Mouse (Mus musculus) urinary bladder, adult 2 months (tissue): ENCODE measurements around the gene Pla2g12b. TPM values are rescaled to one million over a fixed set of nuclear protein-coding genes. Genes with fewer than 3 reads are reported as not detected.

Source experiments
- DNase-seq: peaks from one replicate; pipeline ENCODE4 v3.0.0; 2022; ENCODE audit warnings: low spot score
- polyA plus RNA-seq: library from polyadenylated mRNA; depleted of rRNA; stranded (reverse); fragments of >200 nt; gene quantifications from 2 replicates; pipeline ENCODE4 v1.2.3, GENCODE M21; 2012

The Pla2g12b gene
- polyA plus RNA-seq, 1 experiment: 0.11 TPM

- DNase-seq: no peak
Observed at GRCm38 (mm10) chr10:59413711-59414110, 10.3 kb downstream of the Pla2g12b start.

GRCm38 (mm10) chr10:59416623-59417022 is 13.2 kb downstream of the Pla2g12b start:
- DNase-seq: no peak

- no peak for DNase-seq
Observed at GRCm38 (mm10) chr10:59419516-59419915, 16.1 kb downstream of the Pla2g12b start.

GRCm38 (mm10) chr10:59424453-59424852 is 21.0 kb downstream of the Pla2g12b start:
- DNase-seq: no peak

- no peak for DNase-seq
Observed at GRCm38 (mm10) chr10:59425369-59425768, 21.9 kb downstream of the Pla2g12b start.

GRCm38 (mm10) chr10:59426371-59426770 is 22.9 kb downstream of the Pla2g12b start:
- no peak for DNase-seq

GRCm38 (mm10) chr10:59429448-59430135 is 26.1 kb downstream of the Pla2g12b start:
- DNase-seq: no peak

- no peak for DNase-seq
Observed at GRCm38 (mm10) chr10:59430701-59431218, 27.3 kb downstream of the Pla2g12b start.

GRCm38 (mm10) chr10:59435746-59436145 is 32.3 kb downstream of the Pla2g12b start:
- no peak for DNase-seq

- DNase-seq: no peak
Observed at GRCm38 (mm10) chr10:59438651-59439050, 35.2 kb downstream of the Pla2g12b start.

- no peak for DNase-seq
Observed at GRCm38 (mm10) chr10:59439508-59439931, 36.1 kb downstream of the Pla2g12b start.

- DNase-seq: no peak
Observed at GRCm38 (mm10) chr10:59440177-59440576, 36.7 kb downstream of the Pla2g12b start.

- no peak for DNase-seq
Observed at GRCm38 (mm10) chr10:59441735-59442134, 38.3 kb downstream of the Pla2g12b start, which contains the start of gene Oit3. Gene Oit3 (minus strand): TSS chr10:59441778.

- DNase-seq: no peak
Observed at GRCm38 (mm10) chr10:59443212-59443611, 39.8 kb downstream of the Pla2g12b start.

GRCm38 (mm10) chr10:59444106-59444505 is 40.6 kb downstream of the Pla2g12b start:
- DNase-seq: no peak

- DNase-seq: no peak
Observed at GRCm38 (mm10) chr10:59444635-59445034, 41.2 kb downstream of the Pla2g12b start.

GRCm38 (mm10) chr10:59446911-59447437 is 43.5 kb downstream of the Pla2g12b start:
- DNase-seq: no peak

GRCm38 (mm10) chr10:59447546-59447945 is 44.1 kb downstream of the Pla2g12b start:
- DNase-seq: no peak

- no peak for DNase-seq
Observed at GRCm38 (mm10) chr10:59451839-59452238, 48.4 kb downstream of the Pla2g12b start.

- no peak for DNase-seq
Observed at GRCm38 (mm10) chr10:59454631-59455030, 51.2 kb downstream of the Pla2g12b start.

- DNase-seq: no peak
Observed at GRCm38 (mm10) chr10:59459767-59460166, 56.3 kb downstream of the Pla2g12b start.

GRCm38 (mm10) chr10:59462307-59462706 is 58.8 kb downstream of the Pla2g12b start:
- DNase-seq: no peak

- DNase-seq: no peak
Observed at GRCm38 (mm10) chr10:59465546-59465945, 62.1 kb downstream of the Pla2g12b start.
